Mouse (Mus musculus): Measurements from ENCODE around the gene Hist1h2af. TPM values are rescaled to one million over a fixed set of nuclear protein-coding genes. Genes with fewer than 3 reads are reported as not detected.
A peak's percentile ranks its signal among the peaks of the same experiment; 100 is the strongest.
"Not testable (repeated sequence)": the region's sequence is repeated elsewhere in the genome, so short reads cannot be mapped to it uniquely, and the experiment has no call there.

Gene Hist1h2af
- 557 and 662 TPM in 2 replicates for polyA plus RNA-seq (2012; rRNA removed)
- 9.1 and 11.0 TPM in 2 replicates for polyA plus RNA-seq (2014; fragmentation: Nextera tagmentation; extraction: Ambion mirVana)

- H3K4me1 ChIP-seq (ENCODE audit: control insufficient read depth, insufficient read depth, low read length): peaks cover 28% of the 10 kb centered on the region
- ATAC-seq (ENCODE audit: low FRiP score, low read depth) (peak; percentile 31), DNase-seq (ENCODE audit: low spot score) (peak; percentile 93)
- peak within 1 kb of the TSS; percentile 49 for H3K4me2 ChIP-seq (replicated peaks; ENCODE audit: low read depth, low read length, severe bottlenecking)
- 0 out of 2 replicates have a peak, but pooled peaks have one; percentile 13 for TF ChIP-seq POLR2A (IDR thresholded peaks at IDR 0.05; ENCODE audit: borderline replicate concordance, extremely low read depth, insufficient read depth, insufficient read length)
- H3K27ac ChIP-seq (replicated peaks; ENCODE audit: low read depth, low read length): peak within 1 kb of the TSS; percentile 99
- WGBS: 3% methylated on average over 21 of the region's 53 CpGs
- H3K4me3 ChIP-seq (replicated peaks; ENCODE audit: low read length): peak within 1 kb of the TSS; percentile 55
- not testable (repeated sequence) for H3K36me3 ChIP-seq (ENCODE audit: control insufficient read depth, insufficient read depth, low read length); H3K27me3 ChIP-seq (ENCODE audit: control insufficient read depth, insufficient read depth, low read length); H3K9me3 ChIP-seq (ENCODE audit: control insufficient read depth, low read length)
- H3K9ac ChIP-seq (ENCODE audit: low read depth, low read length, severe bottlenecking): peak within 1 kb of the TSS; percentile 76
Observed at GRCm38 (mm10) chr13:23533560-23534367, at the start of gene Hist1h2af. Gene Hist1h2af (plus strand): TSS chr13:23533906.

GRCm38 (mm10) chr13:23485271-23485670 is 48.4 kb upstream of the Hist1h2af start:
- H3K9ac ChIP-seq (ENCODE audit: low read depth, low read length, severe bottlenecking): no peak overlapping the region
- H3K27me3 ChIP-seq (ENCODE audit: control insufficient read depth, insufficient read depth, low read length): no peaks in the 10 kb centered on the region
- H3K9me3 ChIP-seq (ENCODE audit: control insufficient read depth, low read length): no peaks in the 10 kb centered on the region
- no peak overlapping the region for H3K4me3 ChIP-seq (replicated peaks; ENCODE audit: low read length)
- no peak overlapping the region for H3K27ac ChIP-seq (replicated peaks; ENCODE audit: low read depth, low read length)
- H3K4me2 ChIP-seq (replicated peaks; ENCODE audit: low read depth, low read length, severe bottlenecking): no peak overlapping the region
- WGBS: 30% methylated on average over 5 of the region's 5 CpGs
- no peaks in the 10 kb centered on the region for H3K36me3 ChIP-seq (ENCODE audit: control insufficient read depth, insufficient read depth, low read length)
- no peak for TF ChIP-seq POLR2A (IDR thresholded peaks at IDR 0.05; ENCODE audit: borderline replicate concordance, extremely low read depth, insufficient read depth, insufficient read length)
- no peak for DNase-seq (ENCODE audit: low spot score)
- H3K4me1 ChIP-seq (ENCODE audit: control insufficient read depth, insufficient read depth, low read length): no peaks in the 10 kb centered on the region
- ATAC-seq (ENCODE audit: low FRiP score, low read depth): no peak

- Histone ChIP-seq H3K4me1 (ENCODE audit: control insufficient read depth, insufficient read depth, low read length) (no peaks in the 10 kb centered on the region), H3K27me3 (ENCODE audit: control insufficient read depth, insufficient read depth, low read length) (no peaks in the 10 kb centered on the region), H3K27ac (replicated peaks; ENCODE audit: low read depth, low read length) (no peak within 1 kb of the TSS), H3K4me2 (replicated peaks; ENCODE audit: low read depth, low read length, severe bottlenecking) (peak within 1 kb of the TSS; percentile 66), H3K9me3 (ENCODE audit: control insufficient read depth, low read length) (no peaks in the 10 kb centered on the region), H3K4me3 (replicated peaks; ENCODE audit: low read length) (peak within 1 kb of the TSS; percentile 44), H3K9ac (ENCODE audit: low read depth, low read length, severe bottlenecking) (peak within 1 kb of the TSS; percentile 43), H3K36me3 (ENCODE audit: control insufficient read depth, insufficient read depth, low read length) (no peaks in the 10 kb centered on the region)
- WGBS: 4% methylated on average over 13 of the region's 14 CpGs
- DNase-seq (ENCODE audit: low spot score) (peak; percentile 93), ATAC-seq (ENCODE audit: low FRiP score, low read depth) (peak; percentile 99)
- peak; percentile 38; the same call in 1 of the 2 replicates for TF ChIP-seq POLR2A (IDR thresholded peaks at IDR 0.05; ENCODE audit: borderline replicate concordance, extremely low read depth, insufficient read depth, insufficient read length)
Observed at GRCm38 (mm10) chr13:23488400-23489322, 45.0 kb upstream of the Hist1h2af start, which contains the start of gene Btn2a2. Gene Btn2a2 (minus strand): TSS chr13:23488857.

- H3K4me2 ChIP-seq (replicated peaks; ENCODE audit: low read depth, low read length, severe bottlenecking): no peak overlapping the region
- no peaks in the 10 kb centered on the region for H3K27me3 ChIP-seq (ENCODE audit: control insufficient read depth, insufficient read depth, low read length)
- no peak overlapping the region for H3K4me3 ChIP-seq (replicated peaks; ENCODE audit: low read length)
- WGBS: 66% methylated on average over 1 of the region's 1 CpGs
- ATAC-seq (ENCODE audit: low FRiP score, low read depth) (no peak), DNase-seq (ENCODE audit: low spot score) (no peak)
- no peak for TF ChIP-seq POLR2A (IDR thresholded peaks at IDR 0.05; ENCODE audit: borderline replicate concordance, extremely low read depth, insufficient read depth, insufficient read length)
- H3K9ac ChIP-seq (ENCODE audit: low read depth, low read length, severe bottlenecking): no peak overlapping the region
- no peaks in the 10 kb centered on the region for H3K4me1 ChIP-seq (ENCODE audit: control insufficient read depth, insufficient read depth, low read length)
- no peaks in the 10 kb centered on the region for H3K9me3 ChIP-seq (ENCODE audit: control insufficient read depth, low read length)
- no peaks in the 10 kb centered on the region for H3K36me3 ChIP-seq (ENCODE audit: control insufficient read depth, insufficient read depth, low read length)
- H3K27ac ChIP-seq (replicated peaks; ENCODE audit: low read depth, low read length): no peak overlapping the region
Observed at GRCm38 (mm10) chr13:23490863-23491262, 42.8 kb upstream of the Hist1h2af start.

- Histone ChIP-seq H3K4me2 (replicated peaks; ENCODE audit: low read depth, low read length, severe bottlenecking) (no peak overlapping the region), H3K9ac (ENCODE audit: low read depth, low read length, severe bottlenecking) (no peak overlapping the region), H3K4me1 (ENCODE audit: control insufficient read depth, insufficient read depth, low read length) (no peaks in the 10 kb centered on the region), H3K9me3 (ENCODE audit: control insufficient read depth, low read length) (no peaks in the 10 kb centered on the region), H3K36me3 (ENCODE audit: control insufficient read depth, insufficient read depth, low read length) (no peaks in the 10 kb centered on the region), H3K27me3 (ENCODE audit: control insufficient read depth, insufficient read depth, low read length) (no peaks in the 10 kb centered on the region), H3K27ac (replicated peaks; ENCODE audit: low read depth, low read length) (no peak overlapping the region), H3K4me3 (replicated peaks; ENCODE audit: low read length) (no peak overlapping the region)
- no peak for TF ChIP-seq POLR2A (IDR thresholded peaks at IDR 0.05; ENCODE audit: borderline replicate concordance, extremely low read depth, insufficient read depth, insufficient read length)
- ATAC-seq (ENCODE audit: low FRiP score, low read depth) (no peak), DNase-seq (ENCODE audit: low spot score) (no peak)
- WGBS: 14% methylated on average over 1 of the region's 1 CpGs
Observed at GRCm38 (mm10) chr13:23491263-23491662, 42.4 kb upstream of the Hist1h2af start.
